Mouse (Mus musculus) stomach, postnatal 0 days (tissue): ENCODE results near the gene Asic3.

Experiments used
- CTCF ChIP-seq: IDR thresholded peaks from 2 replicates; pipeline ENCODE4 v1.5.1; 2016; ENCODE audit warnings: antibody characterized with exemption, low read depth, mild to moderate bottlenecking, moderate library complexity
- EP300 ChIP-seq: optimal IDR thresholded peaks from 2 replicates; pipeline ENCODE3; 2016; ENCODE audit warnings: antibody characterized with exemption

GRCm38 (mm10) chr5:24426556-24427284, 13.5 kb downstream of the Asic3 start:
- TF ChIP-seq CTCF (no peak), EP300 (no peak)
